Mouse (Mus musculus): ENCODE data around the gene Hist1h1d. TPM values are rescaled to one million over a fixed set of nuclear protein-coding genes. Genes with fewer than 3 reads are reported as not detected.
"Not testable (repeated sequence)": the region's sequence is repeated elsewhere in the genome, so short reads cannot be mapped to it uniquely, and the experiment has no call there.

Hist1h1d gene
- total and polyA plus RNA-seq, 2 experiments from 2014 or later = 0.04 to 23.4 TPM

GRCm38 (mm10) chr13:23530901-23531875, 21.9 kb upstream of the Hist1h1d start, which contains the start of gene Hist1h4h:
Gene Hist1h4h, plus strand, starts transcription at chr13:23531050.
- H3K4me3 ChIP-seq (ENCODE audit: low read depth, low read length) = peak within 1 kb of the TSS; percentile 52
- H3K9ac ChIP-seq (replicated peaks; ENCODE audit: low read length, poor library complexity, severe bottlenecking) = peak within 1 kb of the TSS; percentile 66
- no peaks in the 10 kb centered on the region for H3K36me3 ChIP-seq (ENCODE audit: insufficient read depth, low read length)
- ATAC-seq (ENCODE audit: low FRiP score) (peak; percentile 90), DNase-seq (ENCODE audit: low spot score) (peak; percentile 99)
- no peaks in the 10 kb centered on the region for H3K27me3 ChIP-seq (ENCODE audit: insufficient read depth, low read length)
- TF ChIP-seq CTCF (IDR thresholded peaks at IDR 0.05) = no peak
- H3K4me1 ChIP-seq (ENCODE audit: insufficient read depth, low read length) = peaks cover 10% of the 10 kb centered on the region
- H3K27ac ChIP-seq (ENCODE audit: low read depth, low read length) = peak within 1 kb of the TSS; percentile 93
- H3K4me2 ChIP-seq (ENCODE audit: low read depth, low read length, poor library complexity, severe bottlenecking) = peak within 1 kb of the TSS; percentile 58
- under 1% methylated on average over 56 of the region's 70 CpGs for WGBS
- H3K9me3 ChIP-seq (ENCODE audit: low read length) = no peaks in the 10 kb centered on the region

GRCm38 (mm10) chr13:23532262-23533075, 20.6 kb upstream of the Hist1h1d start:
- 21% methylated on average over 9 of the region's 9 CpGs for WGBS
- no peaks in the 10 kb centered on the region for H3K27me3 ChIP-seq (ENCODE audit: insufficient read depth, low read length)
- H3K27ac ChIP-seq (ENCODE audit: low read depth, low read length) = no peak overlapping the region
- H3K4me1 ChIP-seq (ENCODE audit: insufficient read depth, low read length) = peaks cover 10% of the 10 kb centered on the region
- TF ChIP-seq CTCF (IDR thresholded peaks at IDR 0.05) = no peak
- no peaks in the 10 kb centered on the region for H3K9me3 ChIP-seq (ENCODE audit: low read length)
- peak overlapping the region; percentile 58 for H3K4me2 ChIP-seq (ENCODE audit: low read depth, low read length, poor library complexity, severe bottlenecking)
- no peaks in the 10 kb centered on the region for H3K36me3 ChIP-seq (ENCODE audit: insufficient read depth, low read length)
- peak overlapping the region; percentile 52 for H3K4me3 ChIP-seq (ENCODE audit: low read depth, low read length)
- ATAC-seq (ENCODE audit: low FRiP score) = no peak
- no peak overlapping the region for H3K9ac ChIP-seq (replicated peaks; ENCODE audit: low read length, poor library complexity, severe bottlenecking)
- DNase-seq (ENCODE audit: low spot score) = no peak

GRCm38 (mm10) chr13:23533560-23534367, 19.3 kb upstream of the Hist1h1d start, which contains the start of gene Hist1h2af:
Gene Hist1h2af, plus strand, starts transcription at chr13:23533906.
- ATAC-seq (ENCODE audit: low FRiP score); H3K36me3 ChIP-seq (ENCODE audit: insufficient read depth, low read length); H3K9ac ChIP-seq (replicated peaks; ENCODE audit: low read length, poor library complexity, severe bottlenecking); H3K9me3 ChIP-seq (ENCODE audit: low read length); H3K27ac ChIP-seq (ENCODE audit: low read depth, low read length); H3K27me3 ChIP-seq (ENCODE audit: insufficient read depth, low read length): not testable (repeated sequence)
- 0% methylated on average over 23 of the region's 53 CpGs for WGBS
- peaks cover 10% of the 10 kb centered on the region for H3K4me1 ChIP-seq (ENCODE audit: insufficient read depth, low read length)
- peak within 1 kb of the TSS; percentile 46 for H3K4me3 ChIP-seq (ENCODE audit: low read depth, low read length)
- peak within 1 kb of the TSS; percentile 69 for H3K4me2 ChIP-seq (ENCODE audit: low read depth, low read length, poor library complexity, severe bottlenecking)
- DNase-seq (ENCODE audit: low spot score) = peak; percentile 94

- no peak for ATAC-seq (ENCODE audit: low FRiP score)
- peak overlapping the region; percentile 69 for H3K4me2 ChIP-seq (ENCODE audit: low read depth, low read length, poor library complexity, severe bottlenecking)
- no peaks in the 10 kb centered on the region for H3K36me3 ChIP-seq (ENCODE audit: insufficient read depth, low read length)
- WGBS = under 1% methylated on average over 15 of the region's 15 CpGs
- no peaks in the 10 kb centered on the region for H3K27me3 ChIP-seq (ENCODE audit: insufficient read depth, low read length)
- H3K9me3 ChIP-seq (ENCODE audit: low read length) = no peaks in the 10 kb centered on the region
- H3K4me3 ChIP-seq (ENCODE audit: low read depth, low read length) = peak overlapping the region; percentile 46
- no peak overlapping the region for H3K9ac ChIP-seq (replicated peaks; ENCODE audit: low read length, poor library complexity, severe bottlenecking)
- H3K4me1 ChIP-seq (ENCODE audit: insufficient read depth, low read length) = peaks cover 10% of the 10 kb centered on the region
- TF ChIP-seq CTCF (IDR thresholded peaks at IDR 0.05) = no peak
- no peak overlapping the region for H3K27ac ChIP-seq (ENCODE audit: low read depth, low read length)
- DNase-seq (ENCODE audit: low spot score) = no peak
Observed at GRCm38 (mm10) chr13:23534368-23535131, 18.5 kb upstream of the Hist1h1d start.

GRCm38 (mm10) chr13:23535137-23536075, 17.7 kb upstream of the Hist1h1d start, which contains the start of gene Hist1h3g:
Gene Hist1h3g, plus strand, starts transcription at chr13:23535422.
- peak; percentile 85 for ATAC-seq (ENCODE audit: low FRiP score)
- not testable (repeated sequence) for H3K9me3 ChIP-seq (ENCODE audit: low read length); H3K27ac ChIP-seq (ENCODE audit: low read depth, low read length); H3K9ac ChIP-seq (replicated peaks; ENCODE audit: low read length, poor library complexity, severe bottlenecking); H3K27me3 ChIP-seq (ENCODE audit: insufficient read depth, low read length); H3K36me3 ChIP-seq (ENCODE audit: insufficient read depth, low read length)
- peak within 1 kb of the TSS; percentile 46 for H3K4me3 ChIP-seq (ENCODE audit: low read depth, low read length)
- peak within 1 kb of the TSS; percentile 69 for H3K4me2 ChIP-seq (ENCODE audit: low read depth, low read length, poor library complexity, severe bottlenecking)
- H3K4me1 ChIP-seq (ENCODE audit: insufficient read depth, low read length) = peaks cover 10% of the 10 kb centered on the region
- WGBS = under 1% methylated on average over 48 of the region's 62 CpGs
- peak; percentile 97 for DNase-seq (ENCODE audit: low spot score)

All from midbrain, postnatal 0 days (tissue).